Mouse (Mus musculus): ENCODE measurements around the gene Nr2c1. TPM values are rescaled to one million over a fixed set of nuclear protein-coding genes. Genes with fewer than 3 reads are reported as not detected.

The Nr2c1 gene
- polyA plus RNA-seq, 1 experiment = 10.1 TPM

GRCm38 (mm10) chr10:94210718-94211618 is 63.1 kb downstream of the Nr2c1 start:
- Histone ChIP-seq H3K36me3 (ENCODE audit: control insufficient read depth, insufficient read depth, low read length) (no peaks in the 10 kb centered on the region), H3K4me3 (ENCODE audit: control insufficient read depth, low read depth, low read length) (no peak overlapping the region), H3K27ac (ENCODE audit: control insufficient read depth, insufficient read depth, low read depth, low read length) (no peak overlapping the region), H3K4me1 (ENCODE audit: control insufficient read depth, insufficient read depth, low read length) (no peaks in the 10 kb centered on the region), H3K27me3 (ENCODE audit: control insufficient read depth, insufficient read depth, low read length) (no peaks in the 10 kb centered on the region)
- no peak for TF ChIP-seq POLR2A (IDR thresholded peaks at IDR 0.05; ENCODE audit: control insufficient read depth, low read depth, low read length)
- no peak for TF ChIP-seq CTCF (IDR thresholded peaks at IDR 0.05; ENCODE audit: control insufficient read depth, insufficient read depth, insufficient replicate concordance, low read depth, low read length)

DNA sequence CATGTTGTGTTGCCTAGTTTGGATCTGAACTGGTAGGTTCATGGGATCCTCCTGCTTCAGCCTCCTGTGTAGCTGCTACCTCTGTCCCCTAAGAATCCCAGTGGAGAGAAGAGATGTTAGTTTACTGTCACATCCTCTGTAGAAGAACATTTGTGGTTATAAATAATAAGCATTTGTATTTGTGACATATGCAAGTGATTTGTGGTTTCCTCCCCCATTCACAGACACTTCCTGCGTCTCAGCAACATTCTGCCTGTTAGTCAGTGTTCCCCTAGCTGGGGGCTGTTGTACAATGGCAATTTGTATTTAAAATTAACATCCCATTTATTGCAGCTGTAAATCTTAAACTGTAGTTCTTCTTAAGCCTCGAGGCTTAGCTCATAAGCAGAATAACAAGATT is 63.9 kb downstream of the Nr2c1 start:
- TF ChIP-seq POLR2A (IDR thresholded peaks at IDR 0.05; ENCODE audit: control insufficient read depth, low read depth, low read length) (no peak), CTCF (IDR thresholded peaks at IDR 0.05; ENCODE audit: control insufficient read depth, insufficient read depth, insufficient replicate concordance, low read depth, low read length) (no peak)
- Histone ChIP-seq H3K4me3 (ENCODE audit: control insufficient read depth, low read depth, low read length) (no peak overlapping the region), H3K27me3 (ENCODE audit: control insufficient read depth, insufficient read depth, low read length) (no peaks in the 10 kb centered on the region), H3K36me3 (ENCODE audit: control insufficient read depth, insufficient read depth, low read length) (no peaks in the 10 kb centered on the region), H3K27ac (ENCODE audit: control insufficient read depth, insufficient read depth, low read depth, low read length) (no peak overlapping the region), H3K4me1 (ENCODE audit: control insufficient read depth, insufficient read depth, low read length) (no peaks in the 10 kb centered on the region)

DNA sequence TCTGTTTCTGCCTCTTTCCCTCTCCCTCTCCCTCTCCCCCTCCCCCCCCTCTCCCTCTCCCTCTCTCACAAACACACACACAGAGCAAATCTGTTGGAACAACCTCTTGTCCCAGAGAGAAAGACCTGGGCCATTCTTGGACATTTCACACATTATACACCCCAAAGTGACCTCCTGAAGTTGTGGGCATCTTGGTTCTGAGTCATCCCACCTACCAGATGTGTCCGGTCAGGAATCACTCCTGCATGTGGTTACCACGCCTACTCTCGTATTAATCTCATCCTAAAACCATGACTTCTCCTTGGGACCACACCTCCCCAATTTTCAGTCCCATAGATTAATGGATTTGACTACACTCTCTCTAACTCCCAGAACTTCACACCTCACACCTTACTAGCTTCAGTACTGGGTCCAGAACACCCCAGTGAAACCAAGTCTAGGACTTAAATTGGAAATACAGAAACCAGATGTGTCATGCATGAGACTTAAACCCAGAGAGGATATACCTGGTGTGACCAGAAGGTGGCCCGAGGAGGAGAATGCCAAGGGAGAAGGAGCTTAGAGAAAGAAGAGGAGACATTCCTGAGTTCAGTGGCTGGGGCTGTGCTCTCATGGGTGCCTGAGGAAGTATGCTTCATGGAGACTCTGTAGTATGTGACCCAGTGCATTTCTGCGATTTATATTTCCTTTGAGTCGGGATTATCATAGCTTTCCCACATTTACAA is 77.4 kb downstream of the Nr2c1 start:
- Histone ChIP-seq H3K4me3 (ENCODE audit: control insufficient read depth, low read depth, low read length) (no peak overlapping the region), H3K27me3 (ENCODE audit: control insufficient read depth, insufficient read depth, low read length) (no peaks in the 10 kb centered on the region), H3K4me1 (ENCODE audit: control insufficient read depth, insufficient read depth, low read length) (no peaks in the 10 kb centered on the region), H3K27ac (ENCODE audit: control insufficient read depth, insufficient read depth, low read depth, low read length) (no peak overlapping the region), H3K36me3 (ENCODE audit: control insufficient read depth, insufficient read depth, low read length) (no peaks in the 10 kb centered on the region)
- TF ChIP-seq POLR2A (IDR thresholded peaks at IDR 0.05; ENCODE audit: control insufficient read depth, low read depth, low read length) (no peak), CTCF (IDR thresholded peaks at IDR 0.05; ENCODE audit: control insufficient read depth, insufficient read depth, insufficient replicate concordance, low read depth, low read length) (no peak)

DNA sequence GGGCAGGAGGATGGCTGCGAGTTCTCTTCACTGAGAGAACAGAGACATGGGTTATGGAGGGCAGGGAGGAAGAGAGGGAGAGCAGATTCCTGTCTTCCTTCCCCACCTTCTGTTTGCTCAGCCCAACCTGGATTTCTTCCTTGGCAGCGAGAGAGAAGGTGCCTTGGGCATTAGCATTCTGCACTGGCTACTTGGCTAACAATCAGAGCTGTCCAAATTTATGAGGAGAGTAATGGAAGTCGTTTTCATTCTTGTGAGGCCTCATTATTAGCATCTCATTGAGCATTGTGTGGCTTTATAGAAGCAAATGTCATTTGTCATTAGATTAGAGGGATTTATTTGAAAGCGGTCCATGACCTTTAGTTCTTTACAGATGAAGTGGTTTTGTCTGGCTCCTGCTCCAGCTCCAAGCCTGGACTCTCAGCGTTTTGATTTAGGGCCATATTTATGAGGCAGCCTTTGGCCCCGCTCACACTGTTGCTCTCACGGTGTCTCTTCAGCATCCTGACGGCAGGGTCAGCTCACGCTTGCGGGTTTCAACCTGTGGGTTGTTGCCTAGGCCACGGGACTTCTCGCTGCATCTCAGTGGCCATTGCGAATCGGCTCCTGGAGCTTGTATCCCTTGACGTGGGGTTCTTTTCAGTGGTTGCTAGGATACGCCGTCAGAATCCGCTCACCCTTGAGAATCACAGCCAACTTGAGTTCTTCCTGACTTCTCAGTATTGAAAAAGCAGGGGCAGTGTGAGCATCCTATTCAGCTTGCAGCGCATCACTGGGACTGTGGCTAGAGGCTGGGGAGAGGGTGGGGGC is 82.6 kb downstream of the Nr2c1 start:
- H3K4me1 ChIP-seq (ENCODE audit: control insufficient read depth, insufficient read depth, low read length) = peaks cover 7% of the 10 kb centered on the region
- H3K27ac ChIP-seq (ENCODE audit: control insufficient read depth, insufficient read depth, low read depth, low read length) = no peak overlapping the region
- no peaks in the 10 kb centered on the region for H3K36me3 ChIP-seq (ENCODE audit: control insufficient read depth, insufficient read depth, low read length)
- H3K4me3 ChIP-seq (ENCODE audit: control insufficient read depth, low read depth, low read length) = peak overlapping the region; percentile 79
- H3K27me3 ChIP-seq (ENCODE audit: control insufficient read depth, insufficient read depth, low read length) = no peaks in the 10 kb centered on the region
- TF ChIP-seq POLR2A (IDR thresholded peaks at IDR 0.05; ENCODE audit: control insufficient read depth, low read depth, low read length) = peak; percentile 47; the same call in 1 of the 2 replicates
- TF ChIP-seq CTCF (IDR thresholded peaks at IDR 0.05; ENCODE audit: control insufficient read depth, insufficient read depth, insufficient replicate concordance, low read depth, low read length) = no peak

DNA sequence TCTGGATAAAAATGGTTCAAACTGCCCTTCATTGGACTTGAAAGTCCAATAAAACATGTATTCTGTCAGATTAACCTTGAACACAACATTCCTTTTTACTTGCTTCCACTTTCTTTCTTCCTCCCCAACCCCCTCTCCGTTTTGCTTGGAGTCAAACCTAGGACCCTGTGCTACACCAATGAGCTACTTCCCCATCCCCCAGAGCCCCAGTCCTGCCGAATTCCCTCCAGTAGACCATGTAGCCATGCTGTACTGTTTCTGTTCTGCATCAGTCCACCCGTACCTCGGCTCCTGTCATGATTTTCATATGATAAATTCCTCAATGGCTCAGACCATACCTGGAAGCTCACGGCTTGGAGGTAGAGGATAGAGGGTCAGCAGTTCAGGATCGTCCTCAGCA is 83.2 kb downstream of the Nr2c1 start:
- TF ChIP-seq CTCF (IDR thresholded peaks at IDR 0.05; ENCODE audit: control insufficient read depth, insufficient read depth, insufficient replicate concordance, low read depth, low read length) (no peak), POLR2A (IDR thresholded peaks at IDR 0.05; ENCODE audit: control insufficient read depth, low read depth, low read length) (no peak)
- Histone ChIP-seq H3K27ac (ENCODE audit: control insufficient read depth, insufficient read depth, low read depth, low read length) (no peak overlapping the region), H3K4me1 (ENCODE audit: control insufficient read depth, insufficient read depth, low read length) (peaks cover 7% of the 10 kb centered on the region), H3K4me3 (ENCODE audit: control insufficient read depth, low read depth, low read length) (peak overlapping the region; percentile 79), H3K36me3 (ENCODE audit: control insufficient read depth, insufficient read depth, low read length) (no peaks in the 10 kb centered on the region), H3K27me3 (ENCODE audit: control insufficient read depth, insufficient read depth, low read length) (no peaks in the 10 kb centered on the region)

DNA sequence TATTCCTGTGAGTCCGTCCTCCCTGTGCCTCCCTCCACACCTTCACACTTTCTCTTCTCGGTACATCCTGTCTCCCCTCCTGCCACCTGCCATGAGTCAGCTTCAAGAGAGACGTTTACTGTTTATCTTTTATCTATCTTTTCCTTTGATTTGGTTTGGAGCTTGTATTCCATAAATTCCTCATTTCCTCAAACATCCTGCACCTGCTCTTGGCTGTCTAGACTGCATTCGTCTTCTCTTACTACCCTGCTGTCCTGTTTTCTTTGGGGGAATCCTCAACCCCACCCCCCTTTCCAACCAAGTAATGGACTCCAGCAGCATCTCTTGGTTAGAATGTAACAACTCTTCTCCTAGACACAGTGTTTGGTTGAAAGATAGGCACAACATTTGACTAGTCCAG is 87.4 kb downstream of the Nr2c1 start:
- Histone ChIP-seq H3K4me3 (ENCODE audit: control insufficient read depth, low read depth, low read length) (no peak overlapping the region), H3K4me1 (ENCODE audit: control insufficient read depth, insufficient read depth, low read length) (peaks cover 7% of the 10 kb centered on the region), H3K27me3 (ENCODE audit: control insufficient read depth, insufficient read depth, low read length) (no peaks in the 10 kb centered on the region), H3K36me3 (ENCODE audit: control insufficient read depth, insufficient read depth, low read length) (no peaks in the 10 kb centered on the region), H3K27ac (ENCODE audit: control insufficient read depth, insufficient read depth, low read depth, low read length) (no peak overlapping the region)
- TF ChIP-seq POLR2A (IDR thresholded peaks at IDR 0.05; ENCODE audit: control insufficient read depth, low read depth, low read length) = no peak
- TF ChIP-seq CTCF (IDR thresholded peaks at IDR 0.05; ENCODE audit: control insufficient read depth, insufficient read depth, insufficient replicate concordance, low read depth, low read length) = no peak

Data from testis, adult 2 months (tissue).